Comparison of ENCODE assay signal across 17 mouse cellular contexts in genomic region chr16:97271264-97271663, GRCm38 (mm10).
DNase-seq lines count a peak whose midpoint lies in the region; ATAC-seq lines count a peak whose summit lies in the region.
"Had no signal": no experiment of that assay in that cellular context is flagged by ENCODE, and none has a peak within 500 bp of the region (broad histone marks: within the 10 kb centered on the region; RNA-seq: fewer than 3 reads in every experiment).

No protein-coding gene starts in this region.

- DNase-seq in heart, adult 11 months = peak; percentile 43
- no peak for DNase-seq in heart, postnatal 36 days
- DNase-seq in left cerebral cortex, postnatal 4 days = no peak
- no peak for DNase-seq in testis, postnatal 10 days (ENCODE audit: low spot score)
- DNase-seq: adrenal gland, postnatal 10 days; adrenal gland, postnatal 36 days; cerebellum, adult 18-20 months; cerebellum, adult 9-10 months; cerebellum, postnatal 14 days; gastrocnemius, postnatal 10 days; gastrocnemius, postnatal 36 days; heart, adult 18-20 months; heart, postnatal 10 days; heart, postnatal 4 days had no signal

- intact Hi-C loops in heart, postnatal 36 days (cut with DNase I) = no loop called here
- intact Hi-C loops in left cerebral cortex, postnatal 4 days (cut with DNase I) = loop anchor here (10.0 kb wide), 1 partner anchor 96 kb away; the partner anchor contains the start of gene Dscam

- ATAC-seq in CD4-positive, CD25-positive, alpha-beta regulatory T cell, adult 4 months = peak; percentile 3
- peak; percentile 20; the same call in 1 of the 2 replicates for ATAC-seq in megakaryocyte, adult 5-6 weeks (ENCODE audit: poor library complexity, severe bottlenecking)
- ATAC-seq: intestine, postnatal 0 days had no signal
